Mouse (Mus musculus): ENCODE measurements around the gene Zfp689. TPM values are rescaled to one million over a fixed set of nuclear protein-coding genes. Genes with fewer than 3 reads are reported as not detected.
A peak's percentile ranks its signal among the peaks of the same experiment; 100 is the strongest.
"Not testable (repeated sequence)": the region's sequence is repeated elsewhere in the genome, so short reads cannot be mapped to it uniquely, and the experiment has no call there.

The Zfp689 gene
- 12.2 and 13.9 TPM in 2 replicates for polyA plus RNA-seq (2015; fragmentation: Nextera tagmentation; extraction: Ambion mirVana)

DNA sequence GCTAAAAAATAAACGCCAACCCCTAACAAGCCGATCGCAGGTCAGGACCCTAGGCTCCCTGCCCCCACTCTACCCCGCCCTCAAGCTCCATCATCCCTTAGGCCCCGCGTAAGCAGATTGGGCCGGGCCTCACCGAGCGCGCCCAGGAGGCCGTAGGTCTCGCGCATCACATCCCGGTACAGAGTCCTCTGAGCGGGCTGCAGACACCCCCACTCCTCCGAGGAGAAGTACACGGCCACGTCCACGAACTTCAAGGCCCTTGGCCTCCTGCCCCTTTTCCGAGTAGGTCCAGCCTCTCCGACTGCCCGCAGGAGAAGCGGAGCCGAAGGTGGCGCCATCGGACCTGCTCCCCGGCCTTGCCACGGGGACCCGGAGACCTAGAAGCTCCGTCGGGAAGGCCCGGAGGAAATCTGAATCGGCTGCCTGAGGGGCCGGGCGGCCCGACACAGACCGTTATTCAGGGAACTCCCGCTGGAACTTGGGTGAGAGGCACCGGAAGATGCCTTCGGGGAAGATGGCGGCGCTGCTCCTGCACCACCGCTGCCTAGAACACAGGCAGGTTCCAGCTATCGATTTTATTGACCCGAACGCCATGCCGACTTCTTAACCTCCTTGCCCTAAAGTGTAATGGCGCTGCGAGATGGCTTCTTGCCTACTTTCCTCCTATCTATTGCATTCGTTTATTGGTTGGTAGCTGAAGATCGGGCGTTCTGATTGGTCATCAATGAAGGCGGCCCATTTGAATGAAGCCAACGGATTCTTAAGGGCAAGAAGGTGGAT lies at the start of gene Zfp689:
TSS of gene Zfp689 (minus strand) at position 638 of the 780 bp plus-strand sequence.
- Histone ChIP-seq H3K4me1 (peaks cover 45% of the 10 kb centered on the region), H3K27ac (peak within 1 kb of the TSS; percentile 97), H3K9me3 (no peaks in the 10 kb centered on the region), H3K27me3 (no peaks in the 10 kb centered on the region), H3K4me2 (replicated peaks) (peak within 1 kb of the TSS; percentile 88), H3K36me3 (peaks cover 66% of the 10 kb centered on the region), H3K9ac (peak within 1 kb of the TSS; percentile 92), H3K4me3 (peak within 1 kb of the TSS; percentile 91)
- ATAC-seq (ENCODE audit: low FRiP score, low read depth) = peak; percentile 91
- under 1% methylated on average over 54 of the region's 54 CpGs for WGBS

DNA sequence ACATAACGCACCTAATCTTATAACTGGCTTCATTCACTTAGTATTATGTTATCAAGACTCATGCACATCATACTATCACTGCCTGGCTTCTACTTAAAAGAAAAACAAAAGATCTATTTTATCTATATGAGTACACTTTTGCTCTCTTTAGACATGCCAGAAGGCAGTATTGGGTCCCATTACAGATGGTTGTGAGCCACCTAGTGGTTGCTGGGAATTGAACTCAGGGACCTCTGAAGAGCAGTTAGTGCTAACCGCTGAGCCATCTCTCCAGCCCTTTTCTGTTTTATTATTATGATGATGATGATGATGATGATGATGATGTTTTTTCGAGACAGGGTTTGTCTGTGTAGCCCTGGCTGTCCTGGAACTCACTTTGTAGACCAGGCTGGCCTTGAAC lies 49.4 kb upstream of the Zfp689 start:
- WGBS = 39% methylated on average over 3 of the region's 3 CpGs
- no peak overlapping the region for H3K4me2 ChIP-seq (replicated peaks)
- H3K4me1 ChIP-seq = no peaks in the 10 kb centered on the region
- H3K36me3 ChIP-seq = no peaks in the 10 kb centered on the region; the same call in 1 of the 2 replicates
- no peak overlapping the region for H3K9ac ChIP-seq
- no peaks in the 10 kb centered on the region for H3K9me3 ChIP-seq
- no peaks in the 10 kb centered on the region for H3K27me3 ChIP-seq
- ATAC-seq (ENCODE audit: low FRiP score, low read depth) = no peak
- no peak overlapping the region for H3K27ac ChIP-seq
- no peak overlapping the region for H3K4me3 ChIP-seq

DNA sequence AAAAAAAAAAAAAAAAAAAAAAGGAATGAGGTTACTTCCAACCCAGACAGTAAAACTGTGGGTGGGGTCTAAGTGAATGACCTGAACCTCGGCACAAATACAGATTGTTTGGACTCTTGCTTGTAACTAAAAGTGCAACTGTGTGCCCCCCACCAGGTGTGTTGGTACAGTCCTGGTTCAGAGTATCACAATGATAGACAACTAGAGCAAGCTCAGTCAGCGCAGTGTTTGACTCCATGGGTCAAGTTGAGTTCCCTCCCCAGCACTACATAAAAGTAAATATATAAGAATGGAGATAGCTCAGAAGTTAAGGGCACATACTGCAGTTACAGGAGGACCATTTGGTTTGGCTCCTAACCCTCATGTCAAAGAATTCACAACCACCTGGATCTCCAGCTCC lies 48.4 kb upstream of the Zfp689 start:
- WGBS = 75% methylated on average over 2 of the region's 2 CpGs
- no peak overlapping the region for H3K4me3 ChIP-seq
- H3K27me3 ChIP-seq = no peaks in the 10 kb centered on the region
- ATAC-seq (ENCODE audit: low FRiP score, low read depth) = no peak
- no peaks in the 10 kb centered on the region for H3K9me3 ChIP-seq
- H3K27ac ChIP-seq = no peak overlapping the region
- H3K4me1 ChIP-seq = no peaks in the 10 kb centered on the region
- no peak overlapping the region for H3K4me2 ChIP-seq (replicated peaks)
- no peak overlapping the region for H3K9ac ChIP-seq
- peaks cover 5% of the 10 kb centered on the region for H3K36me3 ChIP-seq

DNA sequence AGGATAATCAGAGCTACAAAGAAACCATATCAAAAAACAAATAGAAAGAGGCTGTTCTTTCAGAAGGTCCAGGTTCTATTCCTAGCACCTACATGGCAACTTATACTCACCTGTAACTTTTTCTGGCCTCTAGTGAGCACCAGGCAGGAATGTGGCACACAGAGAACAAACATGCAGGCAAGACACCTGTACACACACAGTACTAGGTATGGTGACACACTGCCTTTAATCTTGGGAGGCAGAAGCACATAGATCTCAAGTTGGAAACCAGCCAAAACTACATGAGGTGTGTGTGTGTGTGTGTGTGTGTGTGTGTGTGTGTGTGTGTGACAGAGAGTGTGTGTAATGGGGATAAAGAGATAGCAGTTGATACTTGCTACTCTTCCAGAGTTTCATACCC lies 45.7 kb upstream of the Zfp689 start:
- no peak overlapping the region for H3K4me2 ChIP-seq (replicated peaks)
- peaks cover 33% of the 10 kb centered on the region for H3K36me3 ChIP-seq
- H3K27ac ChIP-seq = no peak overlapping the region
- no peaks in the 10 kb centered on the region for H3K27me3 ChIP-seq
- no peak overlapping the region for H3K4me3 ChIP-seq
- H3K4me1 ChIP-seq = no peaks in the 10 kb centered on the region
- no peak for ATAC-seq (ENCODE audit: low FRiP score, low read depth)
- no peaks in the 10 kb centered on the region for H3K9me3 ChIP-seq
- no peak overlapping the region for H3K9ac ChIP-seq

DNA sequence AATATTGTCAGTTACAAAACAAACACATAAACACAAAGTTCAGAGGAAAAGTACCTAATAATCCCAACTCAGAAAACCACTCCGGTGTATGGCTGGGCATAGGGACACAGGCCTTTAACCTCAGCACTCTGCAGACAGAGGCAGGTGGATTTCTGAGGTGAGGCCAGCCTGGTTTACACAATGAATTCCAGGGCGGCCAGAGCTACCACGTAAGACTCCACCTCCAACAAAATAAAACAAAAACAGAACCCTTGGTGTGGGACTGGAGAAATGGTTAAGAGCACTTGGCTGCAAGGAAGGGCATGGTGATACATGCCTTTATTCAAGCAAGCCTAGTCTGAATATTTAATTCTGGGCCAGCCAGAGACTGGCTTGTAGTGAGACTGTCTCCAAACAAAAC lies 42.9 kb upstream of the Zfp689 start:
- no peak for ATAC-seq (ENCODE audit: low FRiP score, low read depth)
- Histone ChIP-seq H3K4me1 (no peaks in the 10 kb centered on the region), H3K27me3 (no peaks in the 10 kb centered on the region), H3K36me3 (peaks cover 58% of the 10 kb centered on the region), H3K4me2 (replicated peaks) (no peak overlapping the region), H3K4me3 (no peak overlapping the region), H3K9me3 (no peaks in the 10 kb centered on the region), H3K27ac (no peak overlapping the region), H3K9ac (no peak overlapping the region)
- 92% methylated on average over 3 of the region's 3 CpGs for WGBS

DNA sequence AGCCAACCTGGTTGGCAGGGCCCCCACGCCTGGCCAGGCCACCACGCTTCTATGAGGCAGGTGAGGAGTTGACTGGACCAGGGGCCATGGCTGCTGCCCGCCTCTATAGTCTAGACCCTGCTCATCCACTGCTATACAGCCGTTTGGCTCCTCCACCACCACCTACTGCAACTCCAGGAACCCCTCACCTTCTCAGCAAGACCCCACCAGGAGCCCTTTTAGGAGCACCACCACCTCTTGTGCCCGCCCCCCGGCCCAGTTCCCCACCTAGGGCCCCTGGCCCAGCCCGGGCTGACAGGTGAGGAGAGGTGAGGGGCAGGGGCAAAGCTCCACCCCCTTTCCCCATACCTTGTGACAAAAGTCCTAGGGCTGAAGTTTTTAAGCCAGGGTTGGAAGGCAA lies 41.0 kb upstream of the Zfp689 start:
- no peak overlapping the region for H3K4me3 ChIP-seq
- peaks cover 77% of the 10 kb centered on the region for H3K36me3 ChIP-seq

DNA sequence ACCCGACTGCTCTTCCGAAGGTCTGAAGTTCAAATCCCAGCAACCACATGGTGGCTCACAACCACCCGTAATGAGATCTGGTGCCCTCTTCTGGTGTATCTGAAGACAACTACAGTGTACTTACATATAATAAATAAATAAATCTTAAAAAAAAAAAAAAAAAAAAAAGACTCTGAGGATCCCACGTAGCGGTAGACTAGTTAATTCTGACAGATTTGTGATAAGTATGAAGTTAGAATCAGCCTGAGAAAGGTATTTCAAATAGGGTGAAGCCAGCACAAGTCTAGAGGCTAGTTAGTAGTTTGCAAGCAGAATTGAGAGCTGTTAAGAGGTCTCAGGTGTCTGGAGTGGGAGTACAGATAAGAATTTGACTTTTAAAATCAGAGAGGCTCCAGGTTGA lies 39.4 kb upstream of the Zfp689 start:
- WGBS = 88% methylated on average over 5 of the region's 5 CpGs

More for the DNA sequence above, 41.0 kb upstream of the Zfp689 start:
- H3K4me2 ChIP-seq (replicated peaks) = no peak overlapping the region
- no peak for ATAC-seq (ENCODE audit: low FRiP score, low read depth)
- H3K27ac ChIP-seq = no peak overlapping the region
- H3K9ac ChIP-seq = no peak overlapping the region
- H3K4me1 ChIP-seq = no peaks in the 10 kb centered on the region
- H3K27me3 ChIP-seq = no peaks in the 10 kb centered on the region
- no peaks in the 10 kb centered on the region for H3K9me3 ChIP-seq
- over 99% methylated on average over 7 of the region's 7 CpGs for WGBS

DNA sequence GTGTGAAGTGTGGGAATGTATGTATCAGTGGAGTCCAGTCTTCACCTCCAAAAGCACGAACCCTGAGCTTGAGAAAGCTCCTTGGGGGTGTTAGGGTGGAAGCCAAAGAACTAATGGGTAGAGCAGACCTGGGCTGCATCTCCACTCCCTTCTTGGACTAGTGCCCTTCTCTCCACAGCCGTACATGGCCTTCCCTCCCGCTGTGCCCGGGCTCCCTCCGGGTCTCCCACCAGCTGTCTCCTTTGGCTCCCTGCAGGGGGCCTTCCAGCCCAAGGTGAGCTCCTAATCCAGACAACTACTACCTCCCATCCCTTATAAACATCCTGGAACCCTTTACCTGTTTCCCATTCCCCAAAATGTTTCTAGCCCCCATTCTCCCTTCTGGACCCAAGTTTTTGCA lies 36.5 kb upstream of the Zfp689 start:
- WGBS = 83% methylated on average over 5 of the region's 5 CpGs
- Histone ChIP-seq H3K4me3 (no peak overlapping the region), H3K4me2 (replicated peaks) (no peak overlapping the region), H3K27ac (no peak overlapping the region), H3K9me3 (no peaks in the 10 kb centered on the region), H3K9ac (no peak overlapping the region), H3K4me1 (peaks cover 8% of the 10 kb centered on the region), H3K36me3 (peaks cover 95% of the 10 kb centered on the region), H3K27me3 (no peaks in the 10 kb centered on the region)
- ATAC-seq (ENCODE audit: low FRiP score, low read depth) = no peak

More for the DNA sequence above, 39.4 kb upstream of the Zfp689 start:
- not testable (repeated sequence) for H3K27me3 ChIP-seq; H3K4me3 ChIP-seq; H3K4me2 ChIP-seq (replicated peaks); H3K4me1 ChIP-seq; H3K9ac ChIP-seq; H3K9me3 ChIP-seq; H3K27ac ChIP-seq; ATAC-seq (ENCODE audit: low FRiP score, low read depth)
- peaks cover 93% of the 10 kb centered on the region for H3K36me3 ChIP-seq

DNA sequence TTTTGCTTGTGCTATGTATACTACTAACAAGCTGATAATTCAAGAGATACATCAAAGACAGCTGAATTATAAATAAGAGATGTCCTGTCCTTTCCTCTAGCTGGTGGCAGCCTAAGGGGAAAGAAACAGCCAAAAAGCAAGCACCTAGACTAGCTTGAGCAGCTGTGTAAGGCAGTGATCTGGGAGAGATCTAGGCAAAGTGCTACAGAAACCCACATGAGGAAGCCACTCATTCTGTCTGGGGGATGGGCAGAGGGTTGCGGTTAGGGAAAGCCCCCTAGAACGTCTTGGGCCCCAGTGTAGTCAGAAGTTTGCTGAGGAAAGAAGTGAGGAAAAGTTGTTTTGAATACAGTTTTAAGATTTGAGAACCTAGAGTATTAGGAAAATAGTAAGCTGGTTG lies 31.4 kb upstream of the Zfp689 start:
- peak overlapping the region; percentile 98 for H3K9ac ChIP-seq
- H3K27me3 ChIP-seq = no peaks in the 10 kb centered on the region
- ATAC-seq (ENCODE audit: low FRiP score, low read depth) = no peak
- H3K4me2 ChIP-seq (replicated peaks) = peak overlapping the region; percentile 99
- H3K36me3 ChIP-seq = peaks cover 63% of the 10 kb centered on the region
- 68% methylated on average over 2 of the region's 2 CpGs for WGBS
- no peak overlapping the region for H3K27ac ChIP-seq
- peaks cover 24% of the 10 kb centered on the region for H3K4me1 ChIP-seq
- H3K9me3 ChIP-seq = no peaks in the 10 kb centered on the region
- H3K4me3 ChIP-seq = peak overlapping the region; percentile 100

DNA sequence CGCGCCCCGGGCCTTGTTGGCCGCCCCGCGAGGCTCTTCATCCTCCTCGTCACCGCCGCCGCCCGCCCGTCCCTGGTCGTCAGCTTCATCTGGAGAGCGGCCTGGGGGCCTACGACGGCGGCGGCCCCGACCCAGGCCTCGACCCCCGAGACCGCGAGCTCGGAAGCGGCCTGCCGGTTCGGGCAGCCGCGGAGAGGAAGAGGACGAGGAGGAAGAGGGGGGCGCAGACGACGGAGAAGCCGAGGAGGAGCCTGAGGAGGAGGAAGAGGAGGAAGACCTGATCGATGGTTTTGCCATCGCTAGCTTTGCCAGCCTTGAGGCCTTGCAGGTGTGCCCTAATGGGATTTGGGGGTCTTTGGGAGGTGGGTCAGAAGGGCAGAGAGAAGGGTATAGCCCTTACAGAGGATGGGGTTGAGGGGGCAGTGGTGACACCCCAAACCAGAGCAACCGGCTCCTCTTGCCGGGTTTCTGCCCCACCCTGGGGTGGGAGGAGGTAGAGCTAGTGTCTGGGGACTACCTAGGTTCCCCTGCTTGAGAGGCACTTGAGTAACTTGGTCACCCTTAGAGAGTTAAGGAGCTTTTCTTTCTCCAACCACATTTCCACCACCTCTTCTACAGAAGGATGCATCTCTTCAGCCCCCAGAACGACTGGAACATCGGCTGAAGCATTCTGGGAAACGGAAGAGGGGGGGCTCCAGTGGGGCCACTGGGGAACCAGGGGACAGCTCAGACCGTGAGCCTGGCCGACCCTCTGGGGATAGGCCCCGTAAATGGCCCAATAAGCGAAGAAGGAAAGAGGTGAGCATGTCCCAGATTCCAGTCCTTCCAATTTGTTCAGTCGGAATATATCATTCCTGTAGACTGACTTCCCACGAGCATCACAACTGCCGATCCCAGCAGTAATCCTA lies 30.6 kb upstream of the Zfp689 start:
- Histone ChIP-seq H3K27me3 (no peaks in the 10 kb centered on the region), H3K9ac (peak overlapping the region; percentile 98), H3K36me3 (peaks cover 63% of the 10 kb centered on the region), H3K4me2 (replicated peaks) (peak overlapping the region; percentile 99), H3K4me1 (peaks cover 24% of the 10 kb centered on the region), H3K4me3 (peak overlapping the region; percentile 100), H3K9me3 (no peaks in the 10 kb centered on the region), H3K27ac (peak overlapping the region; percentile 96)
- ATAC-seq (ENCODE audit: low FRiP score, low read depth) = no peak
- WGBS = 3% methylated on average over 48 of the region's 48 CpGs

DNA sequence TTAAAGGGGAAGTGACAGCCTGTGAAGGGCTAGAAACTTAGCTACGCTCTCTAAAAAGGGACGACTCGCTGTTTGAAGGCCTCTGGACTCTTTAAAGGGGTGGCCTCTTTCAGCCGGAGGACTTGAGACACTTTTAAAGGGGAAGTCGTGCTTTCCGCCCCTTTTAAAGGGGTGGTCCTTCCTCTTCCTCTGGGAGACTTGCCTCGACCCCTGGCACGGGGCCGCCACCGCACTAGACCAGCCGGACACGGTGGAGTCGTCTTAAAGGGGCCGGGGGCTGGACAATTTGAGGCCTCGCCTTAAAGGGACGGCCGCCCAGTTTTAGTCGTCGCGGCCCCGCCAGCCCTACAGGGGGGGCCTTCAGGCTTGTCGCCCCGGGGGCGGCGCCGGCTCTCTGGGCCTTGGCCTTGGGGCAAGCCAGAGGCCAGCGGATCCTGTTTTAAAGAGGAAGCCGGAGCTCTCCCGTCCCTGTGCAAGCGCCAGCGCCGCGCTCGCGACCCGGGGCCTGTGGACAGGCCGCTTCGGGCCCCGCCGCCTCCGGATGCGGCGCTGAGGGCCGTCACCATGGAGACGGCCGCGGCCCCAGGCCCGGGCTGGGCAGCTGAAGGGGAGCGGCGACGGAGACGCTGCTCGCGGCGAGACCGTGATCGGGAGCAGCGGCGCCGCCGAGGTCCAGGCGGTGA lies 29.8 kb upstream of the Zfp689 start, which contains the start of gene Fbrs:
TSS of gene Fbrs (plus strand) at position 565 of the 683 bp plus-strand sequence.
- Histone ChIP-seq H3K9me3 (no peaks in the 10 kb centered on the region), H3K27me3 (no peaks in the 10 kb centered on the region), H3K4me2 (replicated peaks) (peak within 1 kb of the TSS; percentile 99), H3K4me1 (peaks cover 24% of the 10 kb centered on the region), H3K9ac (peak within 1 kb of the TSS; percentile 98), H3K27ac (peak within 1 kb of the TSS; percentile 96), H3K36me3 (peaks cover 63% of the 10 kb centered on the region), H3K4me3 (peak within 1 kb of the TSS; percentile 100)
- under 1% methylated on average over 59 of the region's 62 CpGs for WGBS
- ATAC-seq (ENCODE audit: low FRiP score, low read depth) = peak; percentile 75

Data from limb, embryonic 13.5 days (tissue).